Mouse (Mus musculus) ES-E14 (cell line): Measurements from ENCODE around the gene Phip.

Experiments used
- CHD2 ChIP-seq: IDR thresholded peaks from 2 replicates; pipeline ENCODE4 v1.6.1; 2014; ENCODE audit warnings: mild to moderate bottlenecking, low read depth, low read length, inconsistent platforms
- HCFC1 ChIP-seq: IDR thresholded peaks from 2 replicates; pipeline ENCODE4 v1.6.1; 2012; ENCODE audit warnings: low read length, inconsistent platforms, borderline replicate concordance; ENCODE audit not compliant: insufficient read depth
- MAFK ChIP-seq: IDR thresholded peaks from 2 replicates; pipeline ENCODE4 v1.6.1; 2014; ENCODE audit warnings: mild to moderate bottlenecking, low read depth, low read length, inconsistent platforms; ENCODE audit not compliant: insufficient read depth
- ZC3H11A ChIP-seq: IDR thresholded peaks from 2 replicates; pipeline ENCODE4 v1.6.1; 2012; ENCODE audit warnings: low read depth, mild to moderate bottlenecking, inconsistent platforms, low read length, borderline replicate concordance
- ZNF384 ChIP-seq: IDR thresholded peaks from 2 replicates; pipeline ENCODE4 v1.6.1; 2012; ENCODE audit warnings: low read depth, low read length, inconsistent platforms

DNA sequence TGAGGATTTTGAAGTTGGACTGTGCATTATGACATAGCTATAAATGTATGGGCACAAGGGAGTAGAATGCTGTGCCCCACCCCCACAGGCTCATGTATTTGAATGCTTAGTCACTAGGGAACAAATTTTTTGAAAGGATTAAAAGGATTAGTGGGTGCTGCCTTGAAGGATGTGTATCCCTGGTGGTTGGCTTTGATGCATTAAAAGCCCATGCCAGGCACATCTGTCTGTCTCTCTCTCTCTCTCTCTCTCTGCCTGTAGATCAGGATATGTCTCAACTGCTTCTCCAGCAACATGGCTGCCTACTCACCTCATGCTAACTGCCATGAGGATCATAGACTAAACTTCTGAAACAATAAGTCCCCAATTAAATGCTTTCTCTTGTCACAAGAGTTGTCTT, 23.0 kb downstream of the Phip start:
- TF ChIP-seq ZNF384: no peak
- no peak for TF ChIP-seq MAFK
- no peak for TF ChIP-seq ZC3H11A
- no peak for TF ChIP-seq CHD2
- TF ChIP-seq HCFC1: no peak
